Mouse (Mus musculus) olfactory bulb, adult 2 months (tissue): ENCODE data around the gene Rpl32. TPM values are rescaled to one million over a fixed set of nuclear protein-coding genes. Genes with fewer than 3 reads are reported as not detected.
A peak's percentile ranks its signal among the peaks of the same experiment; 100 is the strongest.

Experiments
- H3K27ac ChIP-seq: fragments of 200-500 bp; 2 replicates; pipeline ENCODE4 v1.5.1; 2012; ENCODE audit warnings: low read depth, low read length; ENCODE audit not compliant: insufficient read depth
- H3K4me1 ChIP-seq: fragments of 200-500 bp; 2 replicates; pipeline ENCODE4 v1.6.1; 2012; ENCODE audit warnings: low read length; ENCODE audit not compliant: control insufficient read depth, insufficient read depth
- H3K4me3 ChIP-seq: fragments of 200-500 bp; 2 replicates; pipeline ENCODE4 v1.5.1; 2012; ENCODE audit warnings: mild to moderate bottlenecking, low read depth, low read length, moderate library complexity; ENCODE audit not compliant: insufficient read depth
- CTCF ChIP-seq: fragments of 200-500 bp; IDR thresholded peaks from 2 replicates; pipeline ENCODE4 v1.5.1; 2012; ENCODE audit warnings: low read depth, mild to moderate bottlenecking, low read length, moderate library complexity; ENCODE audit not compliant: insufficient read depth
- POLR2A ChIP-seq: fragments of 200-500 bp; IDR thresholded peaks from 2 replicates; pipeline ENCODE4 v1.6.1; 2012; ENCODE audit warnings: mild to moderate bottlenecking, low read depth, low read length, moderate library complexity; ENCODE audit not compliant: insufficient read depth
- WGBS: fragments of 180-500 bp; shearing (Covaris S2); methylation state at CpG from one replicate; pipeline ENCODE4 v1.1.7; 2018; 5-methylcytosine and 5-hydroxymethylcytosine counted together
- polyA plus RNA-seq: library from polyadenylated mRNA; stranded (reverse); fragments of >200 nt; gene quantifications from 2 replicates; pipeline ENCODE4 v1.2.4, GENCODE M21; 2012; ENCODE audit warnings: low replicate concordance; ENCODE audit not compliant: missing spikeins, insufficient read depth, insufficient read length

Rpl32 gene
- polyA plus RNA-seq = 886 TPM in 1 of 2 replicates, not detected in the other

DNA sequence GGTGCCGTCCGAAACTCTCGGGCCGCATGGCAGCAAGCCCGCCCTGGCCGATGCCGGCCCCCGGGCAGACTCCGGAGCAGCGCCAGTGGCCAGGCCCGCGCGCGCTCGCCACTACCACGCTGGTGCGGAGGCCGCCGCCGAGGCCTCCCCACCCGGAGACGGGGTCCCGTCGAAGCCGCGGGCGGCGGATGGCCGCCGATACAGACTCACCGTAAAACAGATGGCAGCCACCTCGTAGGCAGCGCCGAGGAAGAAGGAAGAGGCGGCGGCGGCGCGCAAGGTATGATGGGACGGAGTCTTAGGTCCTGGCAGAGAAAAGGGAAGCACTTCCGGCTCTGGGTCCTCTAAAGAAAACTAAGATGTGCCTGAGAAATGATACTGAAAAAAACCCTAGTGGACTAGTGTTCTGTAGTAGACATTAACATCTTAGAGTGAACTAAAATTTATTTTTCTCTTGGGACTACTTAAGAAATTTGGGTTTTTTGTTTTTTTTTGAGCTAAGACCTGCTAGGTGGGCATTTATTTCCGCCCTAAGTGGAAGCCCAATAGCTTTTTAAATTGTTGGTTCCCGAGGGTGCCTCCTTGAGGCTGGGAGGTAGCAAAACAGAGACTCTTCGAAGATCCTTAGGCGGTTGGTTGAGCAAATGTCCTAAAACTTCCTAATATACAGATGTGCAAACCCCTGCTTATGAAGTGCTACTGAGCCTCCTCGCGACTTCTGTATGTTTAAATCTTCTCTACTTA, at the start of gene Rpl32:
Gene Rpl32, minus strand, starts transcription at position 260 of the 744 bp plus-strand sequence.
- under 1% methylated on average over 47 of the region's 47 CpGs for WGBS
- Histone ChIP-seq H3K27ac (0 out of 2 replicates have a peak within 1 kb of the TSS, but pooled peaks have one; percentile 57), H3K4me1 (peaks cover 14% of the 10 kb centered on the region), H3K4me3 (peak within 1 kb of the TSS; percentile 63)
- TF ChIP-seq POLR2A = peak; percentile 86
- TF ChIP-seq CTCF = no peak

DNA sequence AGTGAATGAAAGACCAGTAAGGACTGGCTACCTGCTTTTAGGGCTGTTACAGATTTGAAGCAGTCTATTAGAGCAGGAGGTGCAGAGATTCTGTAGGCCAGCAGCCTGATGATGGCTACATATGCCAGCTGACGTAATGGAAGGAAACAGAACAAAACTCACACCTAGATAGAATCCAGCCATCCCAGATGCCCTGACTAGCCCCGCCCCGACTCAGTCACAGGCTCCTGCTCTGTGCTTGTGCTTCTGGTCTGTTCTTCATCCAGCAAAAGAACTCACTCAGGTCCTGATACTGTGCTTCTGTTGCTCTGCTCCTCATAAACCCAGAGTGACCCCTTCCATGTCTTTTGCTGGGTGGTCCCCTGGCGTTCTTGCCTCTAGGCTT, 47.8 kb upstream of the Rpl32 start:
- 72% methylated on average over 4 of the region's 4 CpGs for WGBS
- Histone ChIP-seq H3K4me1 (peaks cover 8% of the 10 kb centered on the region; the same call in 1 of the 2 replicates), H3K4me3 (no peak overlapping the region), H3K27ac (no peak overlapping the region)
- TF ChIP-seq CTCF = no peak
- no peak for TF ChIP-seq POLR2A

DNA sequence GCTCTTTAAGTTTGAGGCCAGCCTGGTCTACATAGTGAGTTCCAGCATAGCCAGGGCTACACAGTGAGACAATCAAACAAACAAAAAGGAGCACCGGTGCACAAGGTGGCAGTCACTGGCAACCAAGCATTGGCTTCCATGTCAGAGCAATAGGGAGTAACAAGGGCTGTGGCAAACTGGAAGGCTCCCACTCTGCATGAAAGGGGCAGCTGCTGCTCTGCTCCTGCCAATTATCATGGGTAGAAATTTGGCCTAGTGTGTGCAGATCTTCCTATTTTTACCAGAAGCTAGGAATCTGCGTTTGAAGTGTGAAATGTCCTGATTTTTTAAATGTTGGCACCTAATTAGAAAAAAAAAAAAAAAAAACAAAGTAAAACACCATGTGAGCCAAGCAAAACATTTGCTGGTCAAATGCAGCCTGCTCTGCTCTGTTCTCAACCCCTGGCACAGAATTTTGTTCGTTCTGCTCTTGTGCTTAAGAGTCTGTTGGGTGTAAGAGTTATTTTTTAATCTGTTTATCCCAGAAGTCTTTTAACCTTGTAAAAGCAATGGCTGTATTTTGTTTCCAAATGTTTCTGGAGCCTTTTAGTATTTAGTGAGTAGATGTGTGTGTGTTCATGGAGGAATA, 47.3 kb upstream of the Rpl32 start:
- TF ChIP-seq POLR2A (no peak), CTCF (no peak)
- no peak overlapping the region for H3K27ac ChIP-seq
- peaks cover 8% of the 10 kb centered on the region; the same call in 1 of the 2 replicates for H3K4me1 ChIP-seq
- 26% methylated on average over 3 of the region's 3 CpGs for WGBS
- no peak overlapping the region for H3K4me3 ChIP-seq

DNA sequence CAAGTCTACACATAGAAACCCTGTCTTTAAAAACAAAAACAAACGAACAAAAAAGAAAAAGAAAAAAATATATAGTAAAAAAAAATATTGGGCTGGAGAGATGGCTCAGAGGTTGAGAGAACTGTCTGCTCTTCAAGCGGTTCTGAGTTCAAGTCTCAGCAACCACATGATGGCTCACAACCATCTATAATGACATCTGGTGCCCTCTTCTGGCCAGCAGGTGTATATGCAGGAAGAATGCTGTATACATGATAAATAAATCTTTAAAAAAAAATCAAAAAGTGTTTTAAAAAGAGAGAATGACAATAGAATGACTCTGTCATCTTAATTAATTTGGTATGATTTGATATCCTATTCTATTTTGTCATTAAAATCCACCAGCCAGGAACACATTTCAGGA, 45.9 kb upstream of the Rpl32 start:
- TF ChIP-seq POLR2A (no peak), CTCF (no peak)
- H3K27ac ChIP-seq = no peak overlapping the region
- H3K4me3 ChIP-seq = no peak overlapping the region
- H3K4me1 ChIP-seq = peaks cover 8% of the 10 kb centered on the region; the same call in 1 of the 2 replicates
- WGBS = 54% methylated on average over 2 of the region's 2 CpGs

DNA sequence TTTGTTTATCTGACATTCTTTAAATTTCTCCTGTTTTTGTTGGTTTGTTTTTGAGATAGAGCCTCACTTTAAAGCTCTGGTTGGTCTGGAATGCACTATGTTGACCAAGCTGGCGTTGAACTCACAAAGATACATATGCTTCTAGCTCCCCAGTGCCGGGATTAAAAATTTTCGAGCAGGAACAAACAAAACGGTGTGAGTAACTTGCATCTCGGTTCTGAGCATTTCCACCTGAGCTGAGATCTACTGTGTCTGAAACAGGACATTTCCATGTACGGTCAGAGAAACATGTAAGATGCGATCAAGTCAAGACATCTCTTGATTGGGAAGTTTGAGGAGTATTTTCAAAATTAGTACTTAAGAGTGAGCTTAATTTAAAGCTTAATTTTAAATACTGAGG, 45.4 kb upstream of the Rpl32 start:
- H3K4me3 ChIP-seq = peak overlapping the region; percentile 89; the same call in 1 of the 2 replicates
- TF ChIP-seq POLR2A = no peak
- no peak for TF ChIP-seq CTCF
- 34% methylated on average over 7 of the region's 7 CpGs for WGBS
- H3K27ac ChIP-seq = peak overlapping the region; percentile 81; the same call in 1 of the 2 replicates
- peaks cover 5% of the 10 kb centered on the region; the same call in 1 of the 2 replicates for H3K4me1 ChIP-seq

DNA sequence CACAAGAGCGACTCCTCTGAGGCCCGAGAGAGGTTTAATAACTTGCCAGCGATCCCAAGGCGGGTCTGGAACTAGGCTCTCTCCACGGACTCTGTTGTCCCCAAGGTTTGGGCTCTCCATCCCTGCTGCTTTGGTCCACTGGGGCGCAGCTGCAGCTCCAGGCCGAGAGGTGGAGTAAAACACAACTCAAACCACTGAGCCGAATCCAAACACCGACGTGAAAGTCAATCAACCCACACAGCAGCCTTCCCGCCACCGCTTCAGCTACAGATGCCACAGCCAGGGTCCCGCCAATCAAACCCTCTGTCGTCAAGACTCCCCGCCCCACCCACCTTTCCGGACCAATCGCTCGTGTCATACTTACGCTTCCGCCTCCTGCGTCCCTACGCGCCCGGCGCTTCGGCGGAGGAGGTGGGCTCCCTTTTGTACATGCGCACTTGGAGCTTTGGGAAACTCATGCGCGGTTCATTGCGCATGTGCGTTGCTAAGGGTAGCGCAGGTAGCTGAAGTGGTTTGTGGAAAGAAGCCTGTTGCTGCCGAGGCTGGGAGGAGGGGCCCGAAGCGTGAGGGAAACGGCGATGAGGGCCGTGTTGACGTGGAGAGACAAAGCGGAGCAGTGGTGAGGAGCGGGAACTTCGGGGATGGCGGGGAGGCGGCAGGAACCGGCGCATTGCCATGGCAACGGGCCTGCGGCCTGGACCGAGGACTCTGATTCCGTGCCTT, 44.7 kb upstream of the Rpl32 start, which contains the start of the genes Mbd4 and Ift122:
Gene Mbd4, minus strand, starts transcription at position 281 of the 723 bp plus-strand sequence.
Gene Ift122, plus strand, starts transcription at position 380 of the 723 bp plus-strand sequence.
- WGBS = under 1% methylated on average over 51 of the region's 51 CpGs
- H3K27ac ChIP-seq = peak within 1 kb of the TSS; percentile 81
- H3K4me3 ChIP-seq = peak within 1 kb of the TSS; percentile 89
- peaks cover 5% of the 10 kb centered on the region; the same call in 1 of the 2 replicates for H3K4me1 ChIP-seq
- TF ChIP-seq CTCF = no peak
- TF ChIP-seq POLR2A = no peak; the same call in none of the 2 replicates

DNA sequence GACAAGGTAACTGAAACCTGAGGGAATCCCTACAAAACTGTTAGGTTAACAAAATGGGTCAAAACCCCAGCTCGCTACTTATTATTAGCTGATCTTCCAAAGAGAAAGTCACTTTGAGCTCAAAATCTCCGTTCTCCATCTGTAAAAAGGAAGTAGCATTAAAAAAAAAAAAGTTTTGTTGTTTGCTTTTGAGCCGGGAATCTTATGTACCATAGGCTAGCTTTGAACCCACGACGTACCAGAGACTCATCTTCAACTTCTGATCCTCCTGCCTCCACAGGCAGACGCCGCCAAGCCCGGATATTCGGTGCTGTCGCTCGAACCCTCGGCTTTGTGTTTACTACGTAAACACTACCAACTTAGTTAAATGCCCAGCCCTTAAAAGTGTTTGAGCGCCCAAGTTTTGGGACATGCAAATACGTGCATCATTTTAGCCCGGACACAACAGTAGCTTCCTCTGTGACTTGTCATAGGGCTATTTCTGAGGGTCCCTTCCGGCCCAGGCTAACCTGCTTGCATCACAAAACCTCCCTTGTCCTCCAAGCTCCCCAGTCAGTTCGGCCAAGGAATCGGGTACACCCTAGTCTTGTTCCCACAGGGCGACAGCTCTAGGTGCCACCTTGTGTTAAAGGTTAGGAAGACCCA, 44.0 kb upstream of the Rpl32 start:
- H3K27ac ChIP-seq = peak overlapping the region; percentile 79
- H3K4me1 ChIP-seq = peaks cover 5% of the 10 kb centered on the region; the same call in 1 of the 2 replicates
- H3K4me3 ChIP-seq = peak overlapping the region; percentile 86
- TF ChIP-seq POLR2A (no peak), CTCF (no peak)
- WGBS = 5% methylated on average over 20 of the region's 20 CpGs

DNA sequence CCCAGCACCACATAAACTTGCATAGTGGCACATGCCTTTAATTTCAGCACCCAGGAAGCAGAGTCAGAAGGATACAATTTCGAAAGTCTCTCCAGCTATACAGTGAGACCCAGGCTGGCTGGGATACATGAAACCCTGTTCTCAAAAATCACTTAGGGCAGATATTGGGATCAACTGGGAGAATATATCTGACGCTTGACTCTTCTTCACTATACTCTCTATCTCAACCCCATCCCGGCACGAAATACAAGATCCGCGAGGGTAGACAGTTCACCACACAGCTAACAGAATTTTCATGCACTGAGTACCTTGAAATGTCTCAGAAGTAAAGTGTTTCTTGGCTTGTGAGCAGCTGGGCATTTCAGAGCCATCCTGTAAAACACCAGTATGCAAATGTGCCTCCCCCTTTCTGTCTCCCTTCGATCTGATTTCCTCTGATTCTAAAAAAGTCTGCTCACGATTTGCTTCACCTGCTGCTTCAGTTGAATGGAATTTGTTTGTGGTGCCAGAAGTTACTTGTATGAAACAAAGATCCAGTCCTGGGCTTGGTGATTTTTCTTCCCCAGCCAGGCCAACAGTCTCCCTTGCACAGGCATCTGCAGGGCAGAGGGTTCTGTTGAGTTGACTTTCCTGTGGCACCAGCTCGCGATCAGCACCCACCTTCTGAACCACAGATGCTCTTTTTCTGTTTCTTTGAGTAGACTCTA, 40.2 kb upstream of the Rpl32 start:
- no peak overlapping the region for H3K4me3 ChIP-seq
- peaks cover 5% of the 10 kb centered on the region; the same call in 1 of the 2 replicates for H3K4me1 ChIP-seq
- no peak overlapping the region for H3K27ac ChIP-seq
- TF ChIP-seq CTCF (no peak), POLR2A (no peak)
- WGBS = 88% methylated on average over 10 of the region's 10 CpGs
